Mouse (Mus musculus) layer of hippocampus, adult 11-12 months (tissue): ENCODE measurements around the gene Them5.

Experiments used
- DNase-seq: peaks from one replicate; pipeline ENCODE4 v3.0.0; 2022; ENCODE audit warnings: low spot score

Them5 gene

GRCm38 (mm10) chr3:94341959-94342422 lies at the start of gene Them5:
Gene Them5 (plus strand): TSS chr3:94342099.
- DNase-seq, result no peak

DNA sequence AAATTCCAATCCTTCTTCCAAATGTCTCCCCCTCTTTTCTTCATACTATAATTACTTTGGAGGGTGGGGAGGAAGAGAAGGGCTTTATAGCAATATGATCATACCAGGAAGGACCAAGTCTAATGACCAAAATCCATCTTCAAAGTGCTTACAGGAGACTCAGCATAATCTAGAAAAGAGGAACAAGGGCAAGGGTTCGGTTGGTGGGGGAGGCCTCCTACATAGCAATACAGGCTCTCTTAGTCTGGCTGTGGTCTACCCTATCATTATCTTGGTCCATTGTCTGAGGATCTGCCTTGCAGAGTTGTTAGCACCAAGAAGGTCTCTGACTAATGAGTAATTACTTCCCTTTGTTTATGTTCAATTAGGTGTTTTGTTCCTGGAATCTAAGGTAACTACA lies 36.4 kb upstream of the Them5 start:
- no peak for DNase-seq

DNA sequence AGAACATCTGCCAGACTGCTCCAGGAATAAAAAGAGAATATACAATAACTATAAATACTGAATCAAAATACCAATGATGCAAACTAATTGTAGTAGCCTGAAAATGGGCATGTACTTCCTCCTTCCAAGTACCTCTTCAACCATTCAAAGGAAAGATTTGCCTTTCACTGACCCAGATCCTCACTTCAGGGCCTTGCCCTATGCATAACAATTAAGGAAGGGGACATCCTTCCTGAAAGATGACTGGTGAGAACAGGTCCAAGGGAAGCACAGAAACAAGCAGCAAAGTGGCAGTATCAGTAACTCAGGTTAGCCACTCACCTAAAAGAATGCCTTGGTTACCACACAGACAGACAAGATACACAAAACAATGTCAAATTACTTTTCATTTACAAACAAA lies 34.9 kb upstream of the Them5 start:
- no peak for DNase-seq

- peak; percentile 93 for DNase-seq
Measured at GRCm38 (mm10) chr3:94309633-94310363, 32.1 kb upstream of the Them5 start, which contains the start of gene Them4. Gene Them4 (plus strand): TSS chr3:94310089.

DNA sequence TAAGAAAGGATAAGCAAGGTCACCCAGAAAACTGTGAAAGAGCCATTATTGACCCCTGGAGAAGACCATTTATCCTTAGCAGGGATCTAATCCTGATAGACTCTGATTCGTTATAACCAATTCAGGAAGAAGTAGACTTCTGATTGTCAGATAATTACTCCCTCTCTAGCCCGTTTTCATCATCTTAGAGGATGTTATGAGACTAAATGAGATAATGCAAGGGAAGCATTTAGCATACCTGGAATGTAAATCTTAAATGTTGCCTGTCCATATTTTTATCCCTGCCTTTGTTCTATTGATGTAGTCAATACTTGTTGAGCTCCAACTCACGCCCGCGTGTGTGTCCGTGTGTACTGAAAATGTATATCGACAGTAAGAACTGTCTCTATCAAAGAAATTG lies 31.4 kb upstream of the Them5 start:
- no peak for DNase-seq

- no peak for DNase-seq
Measured at GRCm38 (mm10) chr3:94310911-94311310, 31.0 kb upstream of the Them5 start.

DNA sequence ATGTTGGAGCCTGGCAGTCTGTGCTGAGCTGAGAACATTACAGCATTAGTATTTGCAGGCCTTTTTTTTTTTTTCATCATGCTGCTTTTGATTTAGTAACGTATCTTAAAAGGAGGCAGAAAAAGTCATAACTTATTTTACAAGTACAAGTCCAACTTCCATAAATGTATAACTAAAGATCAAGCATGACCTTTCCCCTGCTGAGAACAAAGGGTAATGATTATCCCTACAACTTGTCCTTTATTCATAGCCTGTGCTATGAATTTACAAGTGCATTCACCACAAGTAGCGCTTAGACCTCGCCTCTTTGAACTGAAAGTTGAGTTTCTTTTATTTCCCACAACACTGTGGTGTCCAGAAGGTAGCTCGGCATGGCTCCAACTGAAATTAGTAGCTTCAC lies 30.5 kb upstream of the Them5 start:
- no peak for DNase-seq

DNA sequence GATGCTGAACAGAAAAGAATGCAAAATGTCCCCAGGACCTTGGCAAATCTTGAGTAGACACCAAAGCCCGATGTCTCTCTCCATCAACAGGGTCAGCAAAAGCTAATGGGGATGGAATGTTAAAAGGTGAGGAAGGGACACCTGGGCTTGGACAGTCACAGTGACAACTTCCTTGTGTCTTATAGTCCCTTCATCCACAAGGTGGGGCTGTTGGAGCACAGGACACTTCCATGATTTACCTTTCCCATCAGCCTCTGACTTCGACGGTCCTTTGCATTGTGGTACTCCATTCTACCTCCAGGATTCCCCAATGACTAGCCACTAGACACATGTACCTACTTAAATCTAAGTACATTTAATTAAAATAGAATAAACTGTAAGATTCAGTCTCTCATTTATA lies 13.2 kb upstream of the Them5 start:
- DNase-seq, result no peak

DNA sequence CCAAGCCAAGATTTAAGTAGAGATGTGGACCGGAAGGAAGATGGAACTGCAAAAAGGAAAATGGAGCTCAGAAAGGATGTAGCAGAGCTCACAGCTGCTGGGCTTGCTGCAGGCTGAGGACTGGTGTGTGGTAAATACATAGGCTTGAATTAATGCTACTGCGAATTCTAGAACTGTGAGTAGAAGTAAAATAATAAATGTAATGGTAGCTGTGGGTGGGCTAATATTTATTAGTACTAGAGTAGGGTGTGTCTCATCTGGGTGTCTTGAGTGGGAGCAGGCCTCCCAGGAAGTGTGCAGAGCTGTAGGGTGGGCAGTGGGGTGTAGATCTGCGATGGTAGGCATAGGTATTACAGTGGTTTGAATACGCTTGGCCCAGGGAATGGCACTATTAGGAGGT lies 7.5 kb upstream of the Them5 start:
- DNase-seq, result no peak

DNA sequence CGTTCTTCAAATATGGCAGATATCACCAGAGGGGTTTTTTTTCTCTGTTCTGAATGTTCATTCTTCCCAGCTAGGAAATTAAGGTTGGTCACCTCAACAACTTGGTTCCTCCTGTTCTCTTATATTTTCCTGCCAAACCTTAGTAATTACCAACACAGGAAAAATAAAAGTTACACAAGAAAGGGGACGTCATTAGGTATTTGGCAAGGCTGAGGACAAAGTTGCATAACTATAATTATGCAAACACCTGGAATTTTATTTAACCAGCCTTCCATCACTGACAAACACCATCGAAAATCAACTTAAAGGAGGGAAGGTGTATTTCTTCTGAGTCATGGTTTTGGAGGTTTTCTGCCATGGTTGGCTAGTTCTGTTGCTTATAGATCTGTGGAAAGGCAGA lies 3.4 kb upstream of the Them5 start:
- no peak for DNase-seq

DNA sequence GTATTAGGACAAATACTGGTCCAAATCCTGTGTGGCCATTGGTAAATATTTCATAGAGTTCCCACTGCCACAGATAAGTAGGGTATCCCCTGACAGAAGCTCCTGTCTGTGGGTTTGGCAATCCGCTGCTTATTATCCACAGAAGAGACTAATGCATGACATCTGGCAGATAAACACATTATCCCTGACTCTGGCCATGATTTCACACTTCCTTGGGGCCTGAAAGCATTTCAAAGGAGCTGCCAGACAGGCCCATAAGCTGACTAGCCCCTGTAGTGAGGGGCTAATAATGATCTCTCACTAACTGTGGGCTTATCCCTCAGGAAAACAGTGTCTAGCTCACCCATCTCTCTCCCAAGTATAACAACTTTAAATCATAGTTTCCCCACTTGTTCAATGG lies 653 bp downstream of the Them5 start:
- DNase-seq, result no peak

DNA sequence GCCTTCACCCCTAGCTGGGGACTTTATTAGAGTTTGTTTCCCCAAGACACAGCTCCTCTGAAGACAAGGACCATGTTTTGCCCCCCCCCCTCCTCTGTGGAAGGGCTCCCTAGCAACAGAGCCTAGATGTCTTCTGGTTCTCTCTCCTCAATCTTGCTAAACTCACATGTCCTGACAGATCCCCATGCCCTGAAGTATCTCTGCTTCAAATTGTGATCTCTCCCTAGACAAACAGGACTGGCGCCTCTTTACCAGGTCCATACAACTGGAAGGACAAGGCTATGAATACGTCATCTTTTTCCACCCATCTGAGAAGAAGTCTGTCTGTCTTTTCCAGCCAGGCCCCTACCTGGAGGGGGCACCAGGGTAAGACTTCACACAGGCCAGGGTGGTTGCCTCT lies 2.3 kb downstream of the Them5 start:
- DNase-seq, result no peak

DNA sequence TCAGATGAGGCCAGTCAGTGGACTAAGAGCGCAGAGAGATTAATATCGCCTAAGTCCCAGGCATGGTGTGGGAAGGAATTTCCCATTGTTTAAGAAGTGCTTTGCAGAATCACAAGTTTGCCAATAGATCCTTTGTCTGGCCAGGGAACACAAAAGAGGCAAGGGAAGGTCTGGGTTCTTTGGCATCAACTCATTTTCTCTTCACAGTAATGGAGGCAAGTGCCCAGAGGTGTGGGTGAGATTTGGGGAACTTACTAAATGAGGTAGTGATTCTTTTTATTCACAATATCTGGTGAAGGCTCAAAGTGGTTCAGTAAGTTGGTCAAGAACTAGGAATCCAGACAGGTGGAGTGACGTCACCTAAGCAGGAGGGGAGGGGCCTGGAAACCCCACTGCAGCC lies 3.0 kb downstream of the Them5 start:
- DNase-seq, result no peak

DNA sequence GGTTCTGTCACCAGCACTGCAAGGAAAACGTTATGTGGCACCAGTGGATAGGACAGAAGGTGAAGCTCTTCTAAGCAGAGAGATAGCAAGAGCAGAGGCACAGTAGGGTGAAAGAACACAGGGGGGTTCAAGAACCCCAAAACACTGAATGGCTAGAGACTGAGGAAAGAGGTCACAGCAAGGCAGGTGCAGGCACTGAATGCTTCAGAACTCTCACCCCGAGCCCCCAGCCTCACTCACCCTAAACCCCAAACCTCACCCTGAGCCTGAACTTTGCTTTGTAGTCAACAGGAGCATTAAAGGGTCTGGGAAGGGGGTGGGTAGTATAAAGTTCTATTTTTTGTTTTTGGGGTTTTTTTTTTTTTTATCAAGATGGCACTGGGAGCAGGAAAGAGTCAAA lies 6.2 kb downstream of the Them5 start:
- no peak for DNase-seq

DNA sequence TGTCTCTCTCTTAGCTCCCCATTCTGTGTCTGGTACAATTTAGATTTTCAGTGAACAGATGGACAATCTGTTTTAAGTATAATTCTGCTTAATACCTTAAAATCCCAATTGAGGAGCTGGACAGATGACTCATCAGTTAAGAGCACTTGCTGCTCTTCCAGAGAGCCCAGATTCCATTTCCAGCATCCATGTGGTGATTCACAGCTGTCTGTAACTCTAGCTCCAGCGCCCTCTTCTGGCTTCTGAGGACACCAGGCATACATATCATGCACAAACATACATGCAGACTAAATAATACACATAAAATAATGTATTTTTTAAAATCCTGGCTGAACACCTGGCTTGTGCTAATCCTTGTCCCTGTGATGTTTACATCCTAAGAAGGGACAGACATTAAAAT lies 18.9 kb downstream of the Them5 start:
- DNase-seq, result peak; percentile 41

GRCm38 (mm10) chr3:94362138-94362537 lies 20.2 kb downstream of the Them5 start, which contains the start of gene C2cd4d:
Gene C2cd4d (plus strand): TSS chr3:94362438.
- DNase-seq, result no peak

DNA sequence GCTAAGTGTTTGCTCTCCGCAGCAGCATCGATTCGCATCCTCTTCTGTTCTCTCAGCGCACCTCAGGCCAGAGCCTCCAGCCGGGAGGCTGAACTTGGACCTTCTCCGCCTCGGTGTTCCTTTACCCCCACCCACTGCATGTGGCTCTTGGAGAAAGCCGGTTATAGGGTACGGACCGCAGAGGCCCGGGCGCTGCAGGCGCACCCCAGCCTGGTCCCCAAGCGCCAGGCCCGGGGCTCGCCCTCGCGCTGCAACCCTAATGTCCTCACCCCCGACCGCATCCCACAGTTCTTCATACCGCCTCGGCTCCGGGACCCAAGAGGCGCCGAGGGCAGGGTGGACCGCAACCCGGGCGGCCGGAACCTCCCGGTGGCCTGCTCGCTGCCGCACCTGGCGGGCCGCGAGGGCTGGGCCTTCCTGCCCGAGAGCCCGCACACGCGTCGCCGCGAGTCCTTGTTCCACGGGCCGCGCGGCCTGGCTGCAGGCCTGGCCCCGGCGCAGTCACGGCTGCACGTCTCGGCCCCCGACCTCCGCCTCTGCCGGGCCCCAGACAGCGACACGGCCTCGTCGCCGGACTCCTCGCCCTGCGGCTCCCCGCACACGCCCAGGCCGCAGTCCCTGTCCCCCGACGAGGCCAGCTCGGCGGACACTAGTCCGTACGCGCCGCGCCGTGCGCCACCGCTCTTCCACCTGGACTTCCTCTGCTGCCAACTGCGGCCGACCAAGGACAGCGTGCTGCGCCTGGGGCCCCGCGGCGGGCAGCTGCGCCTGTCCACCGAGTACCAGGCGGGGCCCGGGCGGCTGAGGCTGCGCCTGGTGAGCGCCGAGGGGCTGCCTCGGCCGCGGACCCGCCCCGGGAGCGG lies 21.6 kb downstream of the Them5 start:
- no peak for DNase-seq

- DNase-seq, result no peak
Measured at GRCm38 (mm10) chr3:94364154-94364526, 22.2 kb downstream of the Them5 start.

DNA sequence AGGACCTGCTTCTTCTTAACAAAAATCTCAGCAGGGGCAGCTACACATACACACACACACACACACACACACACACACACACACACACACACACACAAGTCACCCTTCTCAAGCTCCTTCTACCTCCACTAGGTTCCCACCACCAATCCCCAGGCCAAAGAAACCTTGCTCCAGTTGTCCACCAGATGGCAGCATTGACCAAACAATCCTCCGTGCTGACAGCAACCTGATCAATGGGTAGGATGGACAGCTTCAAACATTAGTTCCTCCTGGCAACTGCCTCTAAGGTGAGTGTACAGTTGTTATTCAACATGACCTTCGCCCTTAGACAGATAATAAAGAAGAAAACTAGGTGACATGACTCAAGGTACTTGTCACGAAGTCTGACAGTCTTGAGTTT lies 24.9 kb downstream of the Them5 start:
- peak; percentile 82 for DNase-seq

DNA sequence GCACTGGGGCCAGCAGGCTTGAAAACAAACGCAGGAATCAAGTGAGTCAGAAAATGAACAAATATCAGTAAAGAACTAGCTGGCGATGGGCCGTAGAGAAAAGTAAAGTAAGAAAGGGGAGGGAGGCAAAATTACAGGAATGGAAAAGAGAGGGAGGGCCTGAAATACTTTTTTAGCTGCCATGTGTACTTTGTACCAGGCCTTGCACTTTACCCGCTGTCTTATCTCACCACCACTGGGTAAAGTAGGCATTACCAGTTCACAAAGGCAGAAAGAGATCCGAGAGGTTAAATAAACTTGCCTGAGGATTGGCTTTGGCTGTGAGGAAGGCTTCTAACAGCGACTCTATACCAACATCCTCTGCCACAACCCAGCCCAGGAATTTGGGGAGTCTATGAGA lies 25.6 kb downstream of the Them5 start:
- no peak for DNase-seq

- DNase-seq, result no peak
Measured at GRCm38 (mm10) chr3:94368631-94369030, 26.7 kb downstream of the Them5 start.

- DNase-seq, result no peak
Measured at GRCm38 (mm10) chr3:94369709-94370108, 27.8 kb downstream of the Them5 start.

- peak; percentile 49 for DNase-seq
Measured at GRCm38 (mm10) chr3:94371637-94372036, 29.7 kb downstream of the Them5 start.
